Mouse (Mus musculus): ENCODE results near the gene Med20. TPM values are rescaled to one million over a fixed set of nuclear protein-coding genes. Genes with fewer than 3 reads are reported as not detected.

Med20 gene
- polyA plus RNA-seq, 1 experiment from 2014 or later: 49.2 TPM

GRCm38 (mm10) chr17:47593215-47593853, 18.0 kb upstream of the Med20 start:
- Histone ChIP-seq H3K27ac (ENCODE audit: low read depth) (peak overlapping the region; percentile 98), H3K9ac (peak overlapping the region; percentile 89), H3K9me3 (ENCODE audit: low read depth, low read length) (no peaks in the 10 kb centered on the region), H3K4me2 (peak overlapping the region; percentile 99), H3K4me1 (ENCODE audit: insufficient read depth) (peaks cover 17% of the 10 kb centered on the region), H3K36me3 (ENCODE audit: insufficient read depth) (peaks cover 33% of the 10 kb centered on the region), H3K27me3 (ENCODE audit: insufficient read depth, low read length) (no peaks in the 10 kb centered on the region), H3K4me3 (ENCODE audit: low read depth, low read length) (peak overlapping the region; percentile 71)
- DNase-seq (peak; percentile 99), ATAC-seq (ENCODE audit: insufficient read depth) (peak; percentile 85)
- TF ChIP-seq CTCF (IDR thresholded peaks at IDR 0.05; ENCODE audit: low read depth): no peak
- WGBS: under 1% methylated on average over 63 of the region's 63 CpGs

GRCm38 (mm10) chr17:47593854-47594182, 17.6 kb upstream of the Med20 start:
- ATAC-seq (ENCODE audit: insufficient read depth): no peak; the same call in 1 of the 2 replicates
- peak overlapping the region; percentile 99 for H3K4me2 ChIP-seq
- no peak for TF ChIP-seq CTCF (IDR thresholded peaks at IDR 0.05; ENCODE audit: low read depth)
- H3K27me3 ChIP-seq (ENCODE audit: insufficient read depth, low read length): no peaks in the 10 kb centered on the region
- no peaks in the 10 kb centered on the region for H3K9me3 ChIP-seq (ENCODE audit: low read depth, low read length)
- DNase-seq: no peak
- H3K4me3 ChIP-seq (ENCODE audit: low read depth, low read length): peak overlapping the region; percentile 71
- H3K27ac ChIP-seq (ENCODE audit: low read depth): peak overlapping the region; percentile 98
- H3K36me3 ChIP-seq (ENCODE audit: insufficient read depth): peaks cover 38% of the 10 kb centered on the region
- 0% methylated on average over 13 of the region's 13 CpGs for WGBS
- peaks cover 17% of the 10 kb centered on the region for H3K4me1 ChIP-seq (ENCODE audit: insufficient read depth)
- peak overlapping the region; percentile 89 for H3K9ac ChIP-seq

GRCm38 (mm10) chr17:47594183-47594968, 17.0 kb upstream of the Med20 start:
- Histone ChIP-seq H3K27me3 (ENCODE audit: insufficient read depth, low read length) (no peaks in the 10 kb centered on the region), H3K4me2 (peak overlapping the region; percentile 99), H3K9me3 (ENCODE audit: low read depth, low read length) (no peaks in the 10 kb centered on the region), H3K4me1 (ENCODE audit: insufficient read depth) (peaks cover 17% of the 10 kb centered on the region), H3K4me3 (ENCODE audit: low read depth, low read length) (peak overlapping the region; percentile 71), H3K36me3 (ENCODE audit: insufficient read depth) (peaks cover 43% of the 10 kb centered on the region), H3K27ac (ENCODE audit: low read depth) (peak overlapping the region; percentile 98), H3K9ac (peak overlapping the region; percentile 89)
- ATAC-seq (ENCODE audit: insufficient read depth) (no peak), DNase-seq (peak; percentile 66)
- no peak for TF ChIP-seq CTCF (IDR thresholded peaks at IDR 0.05; ENCODE audit: low read depth)
- WGBS: under 1% methylated on average over 43 of the region's 43 CpGs

- H3K4me3 ChIP-seq (ENCODE audit: low read depth, low read length): peak overlapping the region; percentile 71
Measured at GRCm38 (mm10) chr17:47594969-47595247, 16.5 kb upstream of the Med20 start.

GRCm38 (mm10) chr17:47595248-47596161, 15.9 kb upstream of the Med20 start:
- ATAC-seq (ENCODE audit: insufficient read depth) (peak; percentile 57), DNase-seq (peak; percentile 88)
- peaks cover 53% of the 10 kb centered on the region for H3K36me3 ChIP-seq (ENCODE audit: insufficient read depth)
- peak overlapping the region; percentile 98 for H3K27ac ChIP-seq (ENCODE audit: low read depth)
- H3K27me3 ChIP-seq (ENCODE audit: insufficient read depth, low read length): no peaks in the 10 kb centered on the region
- H3K9ac ChIP-seq: peak overlapping the region; percentile 89
- peaks cover 17% of the 10 kb centered on the region for H3K4me1 ChIP-seq (ENCODE audit: insufficient read depth)
- H3K4me2 ChIP-seq: peak overlapping the region; percentile 99
- 0% methylated on average over 21 of the region's 21 CpGs for WGBS
- peak overlapping the region; percentile 71 for H3K4me3 ChIP-seq (ENCODE audit: low read depth, low read length)
- H3K9me3 ChIP-seq (ENCODE audit: low read depth, low read length): no peaks in the 10 kb centered on the region
- TF ChIP-seq CTCF (IDR thresholded peaks at IDR 0.05; ENCODE audit: low read depth): no peak

More at GRCm38 (mm10) chr17:47594969-47595247, 16.5 kb upstream of the Med20 start:
- DNase-seq: no peak
- H3K27me3 ChIP-seq (ENCODE audit: insufficient read depth, low read length): no peaks in the 10 kb centered on the region
- H3K36me3 ChIP-seq (ENCODE audit: insufficient read depth): peaks cover 49% of the 10 kb centered on the region
- H3K4me2 ChIP-seq: peak overlapping the region; percentile 99
- H3K27ac ChIP-seq (ENCODE audit: low read depth): peak overlapping the region; percentile 98
- under 1% methylated on average over 8 of the region's 9 CpGs for WGBS
- no peak for TF ChIP-seq CTCF (IDR thresholded peaks at IDR 0.05; ENCODE audit: low read depth)
- H3K9me3 ChIP-seq (ENCODE audit: low read depth, low read length): no peaks in the 10 kb centered on the region
- H3K4me1 ChIP-seq (ENCODE audit: insufficient read depth): peaks cover 17% of the 10 kb centered on the region
- peak overlapping the region; percentile 89 for H3K9ac ChIP-seq
- no peak for ATAC-seq (ENCODE audit: insufficient read depth)

- peak overlapping the region; percentile 98 for H3K27ac ChIP-seq (ENCODE audit: low read depth)
- H3K9me3 ChIP-seq (ENCODE audit: low read depth, low read length): no peaks in the 10 kb centered on the region
- H3K4me1 ChIP-seq (ENCODE audit: insufficient read depth): peaks cover 17% of the 10 kb centered on the region
- 0 out of 2 replicates have a peak, but pooled peaks have one; percentile 1 for ATAC-seq (ENCODE audit: insufficient read depth)
- peak; percentile 31 for DNase-seq
- TF ChIP-seq CTCF (IDR thresholded peaks at IDR 0.05; ENCODE audit: low read depth): no peak
- 29% methylated on average over 6 of the region's 6 CpGs for WGBS
- H3K9ac ChIP-seq: peak overlapping the region; percentile 89
- H3K4me3 ChIP-seq (ENCODE audit: low read depth, low read length): peak overlapping the region; percentile 71
- peak overlapping the region; percentile 99 for H3K4me2 ChIP-seq
- peaks cover 61% of the 10 kb centered on the region for H3K36me3 ChIP-seq (ENCODE audit: insufficient read depth)
- no peaks in the 10 kb centered on the region for H3K27me3 ChIP-seq (ENCODE audit: insufficient read depth, low read length)
Measured at GRCm38 (mm10) chr17:47596162-47596838, 15.1 kb upstream of the Med20 start.

All from lung, embryonic 14.5 days (tissue).